Mouse (Mus musculus) kidney, postnatal 0 days (tissue): ENCODE results near the gene Casc3. TPM values are rescaled to one million over a fixed set of nuclear protein-coding genes. Genes with fewer than 3 reads are reported as not detected.

Source experiments
- ATAC-seq: fragments of 200-750 bp; cut with Nextera tagmentation; replicated peaks from 2 replicates; pipeline ENCODE4 v1.8.0; 2017; ENCODE audit warnings: low read depth, moderate number of reproducible peaks, moderate TSS enrichment, moderate library complexity; ENCODE audit not compliant: low FRiP score
- DNase-seq: peaks from one replicate; pipeline ENCODE4 v3.0.0-alpha.2; 2016; ENCODE audit warnings: low spot score
- H3K27ac ChIP-seq: fragments of 300-500 bp; sonication (generic); 2 replicates; pipeline ENCODE4 v1.5.1; 2014; ENCODE audit warnings: mild to moderate bottlenecking
- H3K27me3 ChIP-seq: fragments of 300-500 bp; sonication (generic); 2 replicates; pipeline ENCODE4 v1.6.1; 2014; ENCODE audit warnings: low read length, mixed read lengths; ENCODE audit not compliant: insufficient read depth
- H3K36me3 ChIP-seq: fragments of 300-500 bp; sonication (generic); 2 replicates; pipeline ENCODE4 v1.6.1; 2014; ENCODE audit warnings: low read length, mixed read lengths; ENCODE audit not compliant: insufficient read depth
- H3K4me1 ChIP-seq: fragments of 300-500 bp; sonication (generic); replicated peaks from 2 replicates; pipeline ENCODE4 v1.6.1; 2014; ENCODE audit warnings: antibody characterized with exemption, low read length, mixed read lengths; ENCODE audit not compliant: insufficient read depth
- H3K4me2 ChIP-seq: fragments of 300-500 bp; sonication (generic); 2 replicates; pipeline ENCODE4 v1.6.1; 2014; ENCODE audit warnings: mild to moderate bottlenecking, low read length, moderate library complexity, mixed read lengths
- H3K4me3 ChIP-seq: fragments of 300-500 bp; sonication (generic); replicated peaks from 2 replicates; pipeline ENCODE4 v1.5.1; 2014; ENCODE audit warnings: low read depth, low read length
- H3K9ac ChIP-seq: fragments of 300-500 bp; sonication (generic); 2 replicates; pipeline ENCODE4 v1.6.1; 2014; ENCODE audit warnings: low read depth, low read length
- H3K9me3 ChIP-seq: fragments of 300-500 bp; sonication (generic); replicated peaks from 2 replicates; pipeline ENCODE4 v1.6.1; 2016; ENCODE audit warnings: low read length, inconsistent platforms, mixed read lengths
- CTCF ChIP-seq: IDR thresholded peaks from 2 replicates; pipeline ENCODE4 v1.5.1; 2016; ENCODE audit warnings: antibody characterized with exemption, low read depth, mild to moderate bottlenecking, moderate library complexity
- WGBS: fragments of 180-500 bp; shearing (Covaris S2); extraction: QIAGEN DNeasy Blood & Tissue Kit; methylation state at CpG from one replicate; pipeline ENCODE4 v1.1.7; 2014; 5-methylcytosine and 5-hydroxymethylcytosine counted together
- polyA plus RNA-seq: library from polyadenylated mRNA; unstranded; fragments of >200 nt; fragmentation: Nextera tagmentation; extraction: Ambion mirVana; gene quantifications from 2 replicates; pipeline ENCODE4 v1.2.1, GENCODE M21; 2015

Casc3 gene
- 24.6 and 25.7 TPM in 2 replicates for polyA plus RNA-seq

GRCm38 (mm10) chr11:98804605-98805004 lies at the start of gene Casc3:
Gene Casc3, plus strand, starts transcription at chr11:98804905.
- Histone ChIP-seq H3K27ac (0 out of 2 replicates have a peak within 1 kb of the TSS, but pooled peaks have one; percentile 2), H3K27me3 (no peaks in the 10 kb centered on the region), H3K4me3 (no peak within 1 kb of the TSS), H3K9me3 (no peaks in the 10 kb centered on the region), H3K4me2 (no peak within 1 kb of the TSS), H3K9ac (no peak within 1 kb of the TSS), H3K4me1 (0 out of 2 replicates have a peak, but pooled peaks cover 3% of the 10 kb centered on the region), H3K36me3 (peaks cover 58% of the 10 kb centered on the region)
- DNase-seq, result no peak
- no peak for TF ChIP-seq CTCF
- no peak for ATAC-seq
- WGBS, result 89% methylated on average over 5 of the region's 5 CpGs

- no peak for DNase-seq
- WGBS, result 92% methylated on average over 6 of the region's 6 CpGs
- Histone ChIP-seq H3K4me1 (peaks cover 43% of the 10 kb centered on the region), H3K27ac (no peak overlapping the region), H3K4me3 (no peak overlapping the region), H3K27me3 (no peaks in the 10 kb centered on the region), H3K9ac (no peak overlapping the region), H3K9me3 (no peaks in the 10 kb centered on the region), H3K4me2 (no peak overlapping the region), H3K36me3 (peaks cover 33% of the 10 kb centered on the region; the same call in 1 of the 2 replicates)
- TF ChIP-seq CTCF, result no peak
- ATAC-seq, result no peak
These were observed 48.9 kb upstream of the Casc3 start for GRCm38 (mm10) chr11:98755726-98756380.

GRCm38 (mm10) chr11:98756711-98757110 lies 48.0 kb upstream of the Casc3 start:
- Histone ChIP-seq H3K36me3 (peaks cover 33% of the 10 kb centered on the region; the same call in 1 of the 2 replicates), H3K9me3 (no peaks in the 10 kb centered on the region), H3K4me3 (no peak overlapping the region), H3K4me2 (no peak overlapping the region), H3K27ac (no peak overlapping the region), H3K4me1 (peaks cover 35% of the 10 kb centered on the region), H3K27me3 (no peaks in the 10 kb centered on the region), H3K9ac (no peak overlapping the region)
- DNase-seq (no peak), ATAC-seq (no peak)
- no peak for TF ChIP-seq CTCF
- WGBS, result 88% methylated on average over 12 of the region's 12 CpGs

GRCm38 (mm10) chr11:98761939-98762338 lies 42.8 kb upstream of the Casc3 start:
- DNase-seq (no peak), ATAC-seq (no peak)
- H3K36me3 ChIP-seq, result peaks cover 37% of the 10 kb centered on the region
- WGBS, result 93% methylated on average over 4 of the region's 4 CpGs
- peaks cover 14% of the 10 kb centered on the region; the same call in 1 of the 2 replicates for H3K4me1 ChIP-seq
- no peak overlapping the region for H3K9ac ChIP-seq
- no peak overlapping the region for H3K27ac ChIP-seq
- TF ChIP-seq CTCF, result no peak
- H3K4me2 ChIP-seq, result no peak overlapping the region
- H3K4me3 ChIP-seq, result no peak overlapping the region
- H3K27me3 ChIP-seq, result no peaks in the 10 kb centered on the region
- no peaks in the 10 kb centered on the region for H3K9me3 ChIP-seq

GRCm38 (mm10) chr11:98762756-98763501 lies 41.8 kb upstream of the Casc3 start:
- Histone ChIP-seq H3K4me2 (no peak overlapping the region), H3K4me3 (no peak overlapping the region), H3K36me3 (peaks cover 31% of the 10 kb centered on the region), H3K4me1 (peaks cover 19% of the 10 kb centered on the region; the same call in 1 of the 2 replicates), H3K9me3 (no peaks in the 10 kb centered on the region), H3K9ac (no peak overlapping the region), H3K27ac (no peak overlapping the region), H3K27me3 (no peaks in the 10 kb centered on the region)
- TF ChIP-seq CTCF, result peak; percentile 66
- no peak; the same call in 1 of the 2 replicates for ATAC-seq
- DNase-seq, result no peak
- WGBS, result 57% methylated on average over 17 of the region's 17 CpGs

- no peak for ATAC-seq
- 78% methylated on average over 8 of the region's 8 CpGs for WGBS
- DNase-seq, result no peak
- Histone ChIP-seq H3K4me1 (peaks cover 19% of the 10 kb centered on the region; the same call in 1 of the 2 replicates), H3K4me2 (no peak overlapping the region), H3K27me3 (no peaks in the 10 kb centered on the region), H3K9ac (no peak overlapping the region), H3K9me3 (no peaks in the 10 kb centered on the region), H3K4me3 (no peak overlapping the region), H3K27ac (no peak overlapping the region), H3K36me3 (peaks cover 28% of the 10 kb centered on the region)
- no peak for TF ChIP-seq CTCF
These were observed 41.2 kb upstream of the Casc3 start for GRCm38 (mm10) chr11:98763502-98763861.
